Mouse (Mus musculus): ENCODE measurements at regions not wholly inside any gene's neighbourhood (a gene's known extent, or its start where the extent isn't known, plus 50 kb on each side); places are given as distances from the start of the nearest gene placed in this dataset.
A peak's percentile ranks its signal among the peaks of the same experiment; 100 is the strongest.

DNA sequence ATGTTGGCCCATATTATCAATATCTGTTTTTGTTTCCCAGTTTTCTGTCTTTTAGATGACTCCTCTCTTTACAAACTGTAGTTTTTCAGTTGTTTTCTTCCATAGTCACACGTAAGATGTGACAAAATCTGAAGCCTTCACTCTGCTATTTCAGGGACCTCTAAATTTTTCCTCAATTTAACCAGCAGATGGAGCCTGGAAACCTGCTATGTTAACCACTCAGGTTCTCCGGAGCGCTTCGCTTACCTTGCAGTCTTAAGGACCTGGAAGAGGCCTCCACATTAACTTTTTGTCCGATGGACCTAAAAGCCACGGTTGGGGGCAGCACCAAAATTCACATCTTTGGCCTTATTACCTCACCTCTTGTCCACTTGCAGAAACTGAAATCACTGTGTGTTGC, 248.4 kb downstream of the Papss1 start:
- 56% methylated on average over 6 of the region's 6 CpGs for WGBS
- H3K36me3 ChIP-seq = no peaks in the 10 kb centered on the region
- no peak overlapping the region for H3K4me3 ChIP-seq
- peak; percentile 35 for DNase-seq (ENCODE audit: low spot score)
- no peaks in the 10 kb centered on the region for H3K27me3 ChIP-seq (ENCODE audit: low read depth, poor library complexity, severe bottlenecking)
- H3K4me1 ChIP-seq = peaks cover 3% of the 10 kb centered on the region
- H3K27ac ChIP-seq = no peak overlapping the region
- H3K9me3 ChIP-seq (replicated peaks) = no peaks in the 10 kb centered on the region

GRCm38 (mm10) chr3:131818806-131819205, 254.2 kb downstream of the Papss1 start:
- DNase-seq (ENCODE audit: low spot score) = no peak
- Histone ChIP-seq H3K9me3 (replicated peaks) (no peaks in the 10 kb centered on the region), H3K4me1 (no peaks in the 10 kb centered on the region), H3K27me3 (ENCODE audit: low read depth, poor library complexity, severe bottlenecking) (no peaks in the 10 kb centered on the region), H3K27ac (no peak overlapping the region), H3K4me3 (no peak overlapping the region), H3K36me3 (no peaks in the 10 kb centered on the region)
- 88% methylated on average over 1 of the region's 1 CpGs for WGBS

DNA sequence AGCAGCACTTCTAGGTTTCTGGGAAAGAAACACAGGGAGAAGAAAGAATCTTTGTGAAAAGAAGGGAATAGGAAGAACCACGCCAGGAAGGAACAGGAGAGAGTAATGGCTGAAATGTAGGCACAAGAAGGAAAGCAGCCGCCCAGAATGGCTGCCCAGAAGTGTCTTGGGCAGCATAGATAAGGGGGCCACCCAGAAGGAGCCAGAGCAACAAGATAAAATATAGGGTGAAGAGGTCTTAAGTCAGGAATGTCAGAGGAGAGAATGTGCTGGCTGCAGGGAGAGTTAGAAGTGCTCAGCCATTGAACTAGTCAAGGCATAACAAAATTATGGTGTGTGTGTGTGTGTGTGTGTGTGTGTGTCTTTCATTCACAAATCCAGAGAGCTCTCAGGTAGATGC, 227.7 kb upstream of the Dkk2 start:
- Histone ChIP-seq H3K4me3 (no peak overlapping the region), H3K4me1 (no peaks in the 10 kb centered on the region), H3K36me3 (no peaks in the 10 kb centered on the region), H3K27me3 (ENCODE audit: low read depth, poor library complexity, severe bottlenecking) (no peaks in the 10 kb centered on the region), H3K27ac (no peak overlapping the region), H3K9me3 (replicated peaks) (no peaks in the 10 kb centered on the region)
- no peak for DNase-seq (ENCODE audit: low spot score)
- 76% methylated on average over 2 of the region's 2 CpGs for WGBS

DNA sequence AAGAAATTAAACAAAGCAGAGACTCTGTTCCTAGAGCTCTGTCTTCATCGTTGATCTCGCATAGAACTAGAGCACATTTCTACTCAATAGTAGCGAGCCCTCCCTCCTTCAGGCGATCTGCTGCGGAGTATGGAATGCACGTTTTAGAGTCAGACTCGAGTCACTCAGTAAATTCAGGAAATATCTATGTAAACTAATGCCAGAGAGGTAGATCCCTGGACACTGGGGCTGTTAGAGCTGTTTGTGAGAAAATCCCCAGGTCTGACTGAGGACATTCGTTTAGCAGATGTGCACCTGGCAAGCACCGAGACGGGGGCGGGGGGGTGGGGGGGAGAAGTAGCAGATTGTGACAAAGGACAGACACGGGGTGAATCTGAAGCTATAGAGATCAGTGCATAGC, 226.0 kb upstream of the Dkk2 start:
- H3K36me3 ChIP-seq = no peaks in the 10 kb centered on the region
- no peak overlapping the region for H3K4me3 ChIP-seq
- no peaks in the 10 kb centered on the region for H3K4me1 ChIP-seq
- no peaks in the 10 kb centered on the region for H3K9me3 ChIP-seq (replicated peaks)
- WGBS = 73% methylated on average over 12 of the region's 12 CpGs
- H3K27ac ChIP-seq = no peak overlapping the region
- no peaks in the 10 kb centered on the region for H3K27me3 ChIP-seq (ENCODE audit: low read depth, poor library complexity, severe bottlenecking)
- DNase-seq (ENCODE audit: low spot score) = no peak

- Histone ChIP-seq H3K4me3 (no peak overlapping the region), H3K36me3 (no peaks in the 10 kb centered on the region), H3K9me3 (replicated peaks) (no peaks in the 10 kb centered on the region), H3K27me3 (ENCODE audit: low read depth, poor library complexity, severe bottlenecking) (no peaks in the 10 kb centered on the region), H3K27ac (no peak overlapping the region), H3K4me1 (peaks cover 15% of the 10 kb centered on the region)
- no peak for DNase-seq (ENCODE audit: low spot score)
- WGBS = 73% methylated on average over 5 of the region's 5 CpGs
These were observed 220.0 kb upstream of the Dkk2 start for GRCm38 (mm10) chr3:131865106-131865505.

DNA sequence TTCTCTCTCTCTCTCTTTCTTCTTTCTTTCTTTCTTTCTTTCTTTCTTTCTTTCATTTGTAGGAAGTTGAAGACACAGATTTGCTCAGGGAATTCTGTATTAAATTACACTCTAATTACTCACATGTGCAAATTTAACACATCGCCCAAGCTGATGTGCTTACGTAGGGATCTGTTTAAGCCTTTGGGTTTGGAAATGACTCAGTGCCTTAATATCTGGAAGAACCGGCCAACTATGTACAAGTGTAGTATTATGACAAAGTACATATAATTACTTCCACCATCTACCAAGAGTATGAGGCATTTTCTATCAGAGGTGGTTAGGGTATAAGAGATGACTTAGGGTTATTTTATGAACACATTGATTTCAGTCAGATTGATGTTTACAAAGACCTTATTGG, 217.8 kb upstream of the Dkk2 start:
- no peaks in the 10 kb centered on the region for H3K9me3 ChIP-seq (replicated peaks)
- H3K27me3 ChIP-seq (ENCODE audit: low read depth, poor library complexity, severe bottlenecking) = no peaks in the 10 kb centered on the region
- H3K27ac ChIP-seq = no peak overlapping the region
- H3K36me3 ChIP-seq = no peaks in the 10 kb centered on the region
- 83% methylated on average over 3 of the region's 3 CpGs for WGBS
- peaks cover 15% of the 10 kb centered on the region for H3K4me1 ChIP-seq
- no peak overlapping the region for H3K4me3 ChIP-seq
- DNase-seq (ENCODE audit: low spot score) = no peak

- no peaks in the 10 kb centered on the region for H3K9me3 ChIP-seq (replicated peaks)
- no peaks in the 10 kb centered on the region for H3K36me3 ChIP-seq
- peaks cover 15% of the 10 kb centered on the region for H3K4me1 ChIP-seq
- H3K27ac ChIP-seq = no peak overlapping the region
- H3K4me3 ChIP-seq = no peak overlapping the region
- WGBS = 52% methylated on average over 11 of the region's 11 CpGs
- DNase-seq (ENCODE audit: low spot score) = peak; percentile 38
- H3K27me3 ChIP-seq (ENCODE audit: low read depth, poor library complexity, severe bottlenecking) = no peaks in the 10 kb centered on the region
These were observed 216.7 kb upstream of the Dkk2 start for GRCm38 (mm10) chr3:131868219-131868964.

DNA sequence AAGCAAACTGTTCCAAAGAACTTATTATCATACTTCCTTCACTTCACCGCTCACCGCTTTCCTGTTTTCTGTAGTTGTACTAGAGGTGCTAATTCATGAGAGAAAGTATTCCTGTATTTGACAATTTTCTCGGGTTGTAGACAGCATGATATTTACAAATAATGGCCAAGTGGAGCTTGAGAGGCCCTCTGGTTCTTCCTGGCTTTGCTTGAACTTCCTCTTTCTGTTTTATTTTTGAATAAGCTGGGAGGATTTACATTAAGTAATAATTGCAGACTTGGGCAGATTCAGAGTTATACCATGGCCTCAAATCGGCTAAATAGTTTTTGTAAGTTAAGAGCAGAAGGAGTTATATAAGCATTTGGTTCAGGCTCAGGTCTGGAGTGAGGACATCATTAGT, 215.8 kb upstream of the Dkk2 start:
- WGBS = 92% methylated on average over 4 of the region's 4 CpGs
- Histone ChIP-seq H3K4me3 (no peak overlapping the region), H3K4me1 (peaks cover 15% of the 10 kb centered on the region), H3K36me3 (no peaks in the 10 kb centered on the region), H3K27me3 (ENCODE audit: low read depth, poor library complexity, severe bottlenecking) (no peaks in the 10 kb centered on the region), H3K9me3 (replicated peaks) (no peaks in the 10 kb centered on the region), H3K27ac (no peak overlapping the region)
- DNase-seq (ENCODE audit: low spot score) = no peak

GRCm38 (mm10) chr3:131882667-131883066, 202.4 kb upstream of the Dkk2 start:
- no peak overlapping the region for H3K4me3 ChIP-seq
- no peak overlapping the region for H3K27ac ChIP-seq

DNA sequence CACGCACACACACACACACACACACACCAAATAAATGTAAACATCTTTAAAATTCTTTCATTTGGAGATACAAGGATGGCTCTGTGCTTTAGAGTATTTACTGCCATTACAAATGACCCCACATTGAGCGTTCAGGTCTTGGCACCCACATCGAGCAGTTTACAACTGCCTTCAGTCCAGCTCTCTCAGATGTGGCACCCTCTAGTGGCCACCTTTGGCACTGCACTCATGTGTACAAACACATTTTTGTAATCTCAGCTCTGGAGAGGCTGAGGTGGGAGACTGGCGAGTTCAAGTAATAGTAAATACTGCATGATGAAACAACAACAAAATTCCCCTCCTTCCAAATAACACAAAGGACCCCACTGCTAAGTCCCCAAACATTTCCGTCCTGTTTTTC, 198.6 kb upstream of the Dkk2 start:
- no peaks in the 10 kb centered on the region for H3K9me3 ChIP-seq (replicated peaks)
- WGBS = 87% methylated on average over 5 of the region's 5 CpGs
- no peaks in the 10 kb centered on the region for H3K36me3 ChIP-seq
- H3K27me3 ChIP-seq (ENCODE audit: low read depth, poor library complexity, severe bottlenecking) = no peaks in the 10 kb centered on the region
- H3K27ac ChIP-seq = no peak overlapping the region
- H3K4me1 ChIP-seq = no peaks in the 10 kb centered on the region
- peak; percentile 52 for DNase-seq (ENCODE audit: low spot score)
- H3K4me3 ChIP-seq = no peak overlapping the region

More at GRCm38 (mm10) chr3:131882667-131883066, 202.4 kb upstream of the Dkk2 start:
- Histone ChIP-seq H3K9me3 (replicated peaks) (no peaks in the 10 kb centered on the region), H3K36me3 (no peaks in the 10 kb centered on the region), H3K27me3 (ENCODE audit: low read depth, poor library complexity, severe bottlenecking) (no peaks in the 10 kb centered on the region), H3K4me1 (no peaks in the 10 kb centered on the region)
- no peak for DNase-seq (ENCODE audit: low spot score)

GRCm38 (mm10) chr3:131886984-131887383, 198.1 kb upstream of the Dkk2 start:
- Histone ChIP-seq H3K9me3 (replicated peaks) (no peaks in the 10 kb centered on the region), H3K27me3 (ENCODE audit: low read depth, poor library complexity, severe bottlenecking) (no peaks in the 10 kb centered on the region), H3K27ac (no peak overlapping the region), H3K4me3 (no peak overlapping the region), H3K4me1 (no peaks in the 10 kb centered on the region), H3K36me3 (no peaks in the 10 kb centered on the region)
- 93% methylated on average over 8 of the region's 8 CpGs for WGBS
- no peak for DNase-seq (ENCODE audit: low spot score)

DNA sequence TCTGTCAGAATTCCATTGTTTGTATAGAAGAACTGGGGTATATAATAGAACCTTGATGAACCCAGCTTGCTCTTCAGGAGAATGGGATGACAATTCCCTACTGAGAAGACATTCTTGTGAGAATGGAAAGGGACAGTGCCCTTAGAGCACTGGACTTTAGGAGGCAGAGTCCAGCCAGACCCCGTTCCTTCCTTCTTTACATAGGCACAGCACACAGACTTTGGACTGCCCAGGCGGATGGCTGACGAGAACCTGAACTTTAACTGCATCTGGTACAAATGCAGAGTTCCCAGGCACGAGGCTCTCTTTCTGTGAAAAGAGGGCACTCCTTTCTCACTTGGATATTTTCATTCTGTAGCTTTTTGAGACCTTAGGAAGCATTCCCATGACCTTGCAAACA, 197.4 kb upstream of the Dkk2 start:
- Histone ChIP-seq H3K27ac (no peak overlapping the region), H3K36me3 (no peaks in the 10 kb centered on the region), H3K27me3 (ENCODE audit: low read depth, poor library complexity, severe bottlenecking) (no peaks in the 10 kb centered on the region), H3K4me3 (no peak overlapping the region), H3K4me1 (no peaks in the 10 kb centered on the region), H3K9me3 (replicated peaks) (no peaks in the 10 kb centered on the region)
- WGBS = 79% methylated on average over 4 of the region's 4 CpGs
- no peak for DNase-seq (ENCODE audit: low spot score)

GRCm38 (mm10) chr3:131891941-131892340, 193.2 kb upstream of the Dkk2 start:
- no peak for DNase-seq (ENCODE audit: low spot score)
- H3K9me3 ChIP-seq (replicated peaks) = no peaks in the 10 kb centered on the region
- whole genome bisulfite sequencing = 93% methylated on average over 7 of the region's 7 CpGs

More at GRCm38 (mm10) chr3:131891941-131892340, 193.2 kb upstream of the Dkk2 start:
- no peak overlapping the region for H3K4me3 ChIP-seq
- no peaks in the 10 kb centered on the region for H3K27me3 ChIP-seq (ENCODE audit: low read depth, poor library complexity, severe bottlenecking)
- no peak overlapping the region for H3K27ac ChIP-seq
- 0 out of 2 replicates have a peak, but pooled peaks cover 3% of the 10 kb centered on the region for H3K4me1 ChIP-seq
- no peaks in the 10 kb centered on the region for H3K36me3 ChIP-seq

Measured in limb, embryonic 10.5 days (tissue).